Mouse (Mus musculus) monocyte, adult 59 days (primary cell): ENCODE measurements around the gene Rad54l. TPM values are rescaled to one million over a fixed set of nuclear protein-coding genes. Genes with fewer than 3 reads are reported as not detected.

Experiments
- total RNA-seq, 2 experiments: library from RNA; stranded (reverse); gene quantifications; one replicate each; pipeline ENCODE4 v1.2.4; 2023

The Rad54l gene
- total RNA-seq, result 1 to 10 TPM in 1 of 2 experiments, under 1 TPM in 1; 0.84 to 1.1 TPM

DNA sequence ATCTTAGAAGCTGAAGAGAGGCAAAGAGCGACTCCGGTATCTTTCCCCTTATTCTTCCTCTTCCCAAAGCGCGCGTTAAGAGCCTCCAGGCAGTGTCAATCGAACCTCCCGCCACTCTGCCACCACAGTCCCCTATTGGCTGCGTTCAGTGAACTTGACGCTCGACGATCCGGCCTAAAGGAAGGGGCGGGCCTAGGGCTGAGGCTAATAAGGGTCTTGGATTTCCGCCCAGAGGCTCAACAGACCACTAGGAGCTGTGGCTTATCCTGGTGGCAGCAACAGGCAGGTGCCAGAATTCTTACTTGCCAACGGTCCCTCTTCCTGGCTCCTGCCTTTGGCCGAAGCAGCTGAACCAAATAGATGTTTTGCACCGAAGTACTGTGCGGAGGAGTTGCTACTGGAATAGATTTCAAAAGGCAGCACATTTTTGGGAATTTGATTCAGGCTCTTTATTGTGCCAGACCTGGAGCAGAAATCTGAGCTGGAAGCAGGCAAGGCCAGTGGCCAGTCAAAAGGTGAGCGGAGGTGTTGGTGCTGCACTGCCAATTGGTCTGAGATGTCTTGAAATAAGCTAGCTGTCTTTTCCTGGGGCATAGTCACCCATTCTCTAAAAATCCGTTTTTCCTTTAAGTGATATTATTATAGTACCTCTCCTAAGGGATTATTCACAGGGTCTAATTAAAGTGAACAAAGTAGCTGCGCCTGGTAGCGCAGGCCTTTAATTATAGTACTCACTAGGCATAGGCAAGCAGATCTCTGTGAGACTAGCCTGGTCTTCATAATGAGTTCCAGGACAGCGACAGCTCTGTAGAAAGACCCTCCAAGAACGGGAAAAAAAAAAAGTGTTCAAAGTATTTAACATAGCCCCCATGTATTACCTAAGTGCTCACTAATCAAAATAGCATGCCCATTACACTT is at the start of gene Rad54l, which contains the start of gene Pomgnt1:
Rad54l (minus strand) TSS at position 89 of the 918 bp plus-strand sequence.
Pomgnt1 (plus strand) TSS at position 239 of the 918 bp plus-strand sequence.

DNA sequence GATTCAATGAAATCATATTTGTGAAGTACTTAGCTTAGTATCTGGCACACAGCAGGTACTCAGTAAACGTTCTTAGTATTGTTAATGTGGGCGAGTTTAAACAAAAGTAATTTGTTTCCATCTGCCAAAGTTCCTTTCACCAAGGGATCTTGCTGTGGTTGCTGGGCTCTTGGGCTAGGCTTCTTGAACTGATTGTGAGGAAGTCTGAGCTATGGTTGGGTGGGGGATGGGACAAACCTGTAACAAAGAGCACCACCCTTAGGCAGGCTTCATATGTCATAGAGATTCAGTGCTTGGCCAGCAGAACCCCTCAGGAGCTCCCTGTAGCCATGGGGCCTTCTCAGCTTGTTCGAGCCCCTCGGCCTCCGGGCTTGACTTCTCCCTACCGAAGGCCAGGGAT is 49.6 kb upstream of the Rad54l start, which contains the start of the genes 1700042G07Rik and Gm49337:
1700042G07Rik (plus strand) TSS at position 301 of the 400 bp plus-strand sequence.
Gm49337 (plus strand) TSS at position 313 of the 400 bp plus-strand sequence.

GRCm38 (mm10) chr4:116167404-116167803 is 43.9 kb upstream of the Rad54l start, which contains the start of gene Tspan1:
Gene Tspan1, minus strand, starts transcription at chr4:116167601.

GRCm38 (mm10) chr4:116151238-116151637 is 27.7 kb upstream of the Rad54l start, which contains the start of gene Lurap1:
Gene Lurap1, minus strand, starts transcription at chr4:116151338.

GRCm38 (mm10) chr4:116074861-116075620 is 48.4 kb downstream of the Rad54l start, which contains the start of the genes Uqcrh and Lrrc41:
Gene Uqcrh, minus strand, starts transcription at chr4:116075071.
Gene Lrrc41, plus strand, starts transcription at chr4:116075269.

DNA sequence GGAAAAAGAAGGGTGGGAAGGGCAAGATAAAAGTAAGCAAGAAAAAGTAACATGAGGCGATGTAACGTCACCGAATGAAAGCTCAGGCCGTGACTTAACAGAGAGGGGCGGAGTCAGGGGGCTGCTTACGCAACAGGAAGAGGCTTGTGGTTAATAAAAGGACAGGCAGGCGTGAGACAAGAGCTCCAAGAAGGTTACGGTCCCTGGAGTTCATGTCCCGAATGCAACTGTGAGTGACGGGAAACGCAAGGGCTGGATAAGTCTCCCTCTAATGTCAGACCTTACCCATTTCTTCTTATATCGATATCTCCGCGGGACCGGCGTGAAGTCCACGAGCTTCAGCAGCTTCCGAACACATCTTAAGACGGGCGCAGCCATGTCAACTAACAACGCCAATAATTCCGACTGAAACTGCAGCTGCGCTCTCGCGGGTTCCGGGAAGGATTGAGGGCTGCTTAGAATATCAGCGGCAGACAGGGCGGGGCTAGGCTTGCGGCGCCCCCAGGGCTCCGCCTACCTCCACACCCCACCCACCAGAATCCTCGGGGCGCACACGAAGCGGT is 70.0 kb downstream of the Rad54l start, which contains the start of gene Nsun4:
Nsun4 (minus strand) TSS at position 478 of the 563 bp plus-strand sequence.

Other genes starting within 250 kb of the Rad54l start
- gene Kncn, start 239.3 kb downstream of the Rad54l start, total RNA-seq, result 1 to 10 TPM in 1 of 2 experiments, under 1 TPM in 1; 0.55 to 1.4 TPM
- not detected for gene 6430628N08Rik, start 233.0 kb downstream of the Rad54l start, total RNA-seq
- not detected for gene Dmbx1, start 183.8 kb downstream of the Rad54l start, total RNA-seq
- gene Faah, start 105.8 kb downstream of the Rad54l start, total RNA-seq, result 1 to 10 TPM; 1.2 to 2.1 TPM
- gene Nsun4, start 69.8 kb downstream of the Rad54l start, total RNA-seq, result 10 to 100 TPM; 21.4 to 23.2 TPM
- 100 to 1,000 TPM; 261 to 279 TPM for gene Uqcrh, start 48.6 kb downstream of the Rad54l start, total RNA-seq
- 10 to 100 TPM; 28.3 to 35.8 TPM for gene Lrrc41, start 48.4 kb downstream of the Rad54l start, total RNA-seq
- gene Pomgnt1, start 150 bp upstream of the Rad54l start, total RNA-seq, result 10 to 100 TPM; 17.7 to 19.9 TPM
- gene Lurap1, start 27.6 kb upstream of the Rad54l start, total RNA-seq, result under 1 TPM; 0.09 to 0.16 TPM
- not detected for gene Tspan1, start 43.9 kb upstream of the Rad54l start, total RNA-seq
- not detected for gene 1700042G07Rik, start 49.7 kb upstream of the Rad54l start, total RNA-seq
- gene Gm49337, start 49.7 kb upstream of the Rad54l start, total RNA-seq, result not detected
- 1 to 10 TPM in 1 of 2 experiments, under 1 TPM in 1; 0.76 to 1.5 TPM for gene Pik3r3, start 97.9 kb upstream of the Rad54l start, total RNA-seq